Mouse (Mus musculus): ENCODE measurements around the gene Igsf3.

GRCm38 (mm10) chr3:101471881-101472280 is 95.0 kb downstream of the Igsf3 start:
- TF ChIP-seq GATA1 (IDR thresholded peaks at IDR 0.05; ENCODE audit: low read length): no peak
- no peak for TF ChIP-seq TAL1 (IDR thresholded peaks at IDR 0.05; ENCODE audit: low read length)
